Mouse (Mus musculus) liver (tissue): ENCODE measurements around the gene Phospho2.
A peak's percentile ranks its signal among the peaks of the same experiment; 100 is the strongest.

ENCODE experiments used
- DNase-seq: peaks from one replicate; pipeline ENCODE4 v3.0.0-alpha.2; 2020; ENCODE audit warnings: mixed read lengths

Phospho2 gene

GRCm38 (mm10) chr2:69825898-69826297 is 36.5 kb downstream of the Phospho2 start:
- DNase-seq: no peak

- no peak for DNase-seq
These were observed 37.0 kb downstream of the Phospho2 start for GRCm38 (mm10) chr2:69826380-69826779.

- no peak for DNase-seq
These were observed 38.6 kb downstream of the Phospho2 start for GRCm38 (mm10) chr2:69828031-69828430.

- DNase-seq: no peak
These were observed 40.3 kb downstream of the Phospho2 start for GRCm38 (mm10) chr2:69829680-69830079.

- no peak for DNase-seq
These were observed 40.7 kb downstream of the Phospho2 start for GRCm38 (mm10) chr2:69830116-69830515.

- no peak for DNase-seq
These were observed 48.0 kb downstream of the Phospho2 start for GRCm38 (mm10) chr2:69837244-69837967.

GRCm38 (mm10) chr2:69837996-69838395 is 48.6 kb downstream of the Phospho2 start:
- peak; percentile 36 for DNase-seq

- DNase-seq: no peak
These were observed 49.3 kb downstream of the Phospho2 start for GRCm38 (mm10) chr2:69838707-69839106.

GRCm38 (mm10) chr2:69840261-69840660 is 50.8 kb downstream of the Phospho2 start:
- no peak for DNase-seq

- DNase-seq: no peak
These were observed 59.8 kb downstream of the Phospho2 start for GRCm38 (mm10) chr2:69849215-69849614.
